Mouse (Mus musculus): ENCODE measurements at regions not wholly inside any gene's neighbourhood (a gene's known extent, or its start where the extent isn't known, plus 50 kb on each side); places are given as distances from the start of the nearest gene placed in this dataset.

DNA sequence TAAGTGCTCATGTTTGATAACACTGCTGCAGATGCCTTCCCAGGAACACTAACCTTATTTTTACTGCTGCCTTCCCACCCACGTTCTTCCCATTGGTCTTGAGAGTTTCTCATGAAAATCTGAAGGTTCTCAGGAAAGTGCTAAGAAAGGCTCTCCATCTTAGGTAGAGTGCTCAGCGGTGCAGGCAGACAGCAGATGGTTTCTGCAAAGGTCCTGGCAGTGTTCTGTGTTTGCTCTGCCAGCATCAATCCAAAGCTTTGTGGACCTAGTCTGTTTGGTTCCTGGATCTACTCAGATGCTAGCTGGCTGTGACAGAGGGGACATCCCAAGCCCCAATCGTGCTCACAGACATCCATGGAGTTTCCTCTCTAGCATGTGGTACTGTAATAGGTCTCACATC is 111.3 kb upstream of the Slc24a3 start:
- Histone ChIP-seq H3K9ac (ENCODE audit: low read length) (no peak overlapping the region), H3K4me3 (ENCODE audit: low read depth, low read length) (no peak overlapping the region), H3K27ac (ENCODE audit: low read depth, low read length) (no peak overlapping the region), H3K36me3 (ENCODE audit: control insufficient read depth, insufficient read depth, low read length) (no peaks in the 10 kb centered on the region), H3K27me3 (replicated peaks; ENCODE audit: control insufficient read depth, insufficient read depth, low read length) (no peaks in the 10 kb centered on the region), H3K4me2 (ENCODE audit: low read length) (no peak overlapping the region), H3K9me3 (replicated peaks; ENCODE audit: control insufficient read depth, low read length) (no peaks in the 10 kb centered on the region), H3K4me1 (ENCODE audit: control insufficient read depth, insufficient read depth, low read length) (no peaks in the 10 kb centered on the region)
- DNase-seq (ENCODE audit: low spot score) (no peak), ATAC-seq (no peak)
- WGBS, result 83% methylated on average over 3 of the region's 3 CpGs

DNA sequence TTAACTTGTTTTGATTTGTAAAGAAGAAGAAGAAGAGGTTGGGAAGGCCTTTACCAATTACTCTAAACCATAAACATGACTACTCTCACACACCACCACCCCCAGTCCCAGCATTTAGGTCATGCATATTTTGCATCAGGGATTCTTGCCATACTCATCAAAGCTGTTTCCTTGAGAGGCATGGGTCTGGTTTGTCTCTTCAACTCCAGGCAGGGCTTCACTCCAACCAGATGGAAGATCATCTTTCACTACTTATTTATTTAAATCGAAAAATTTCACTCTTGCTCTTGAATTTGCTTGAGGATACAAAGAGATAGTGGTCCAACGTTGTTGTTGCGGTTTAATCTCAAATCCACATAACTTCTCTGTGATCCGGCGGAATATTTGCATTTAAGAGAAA is 110.8 kb upstream of the Slc24a3 start:
- Histone ChIP-seq H3K4me2 (ENCODE audit: low read length) (no peak overlapping the region), H3K4me3 (ENCODE audit: low read depth, low read length) (no peak overlapping the region), H3K9ac (ENCODE audit: low read length) (no peak overlapping the region), H3K27ac (ENCODE audit: low read depth, low read length) (no peak overlapping the region), H3K9me3 (replicated peaks; ENCODE audit: control insufficient read depth, low read length) (no peaks in the 10 kb centered on the region), H3K36me3 (ENCODE audit: control insufficient read depth, insufficient read depth, low read length) (no peaks in the 10 kb centered on the region), H3K4me1 (ENCODE audit: control insufficient read depth, insufficient read depth, low read length) (no peaks in the 10 kb centered on the region), H3K27me3 (replicated peaks; ENCODE audit: control insufficient read depth, insufficient read depth, low read length) (no peaks in the 10 kb centered on the region)
- WGBS, result 88% methylated on average over 5 of the region's 5 CpGs
- DNase-seq (ENCODE audit: low spot score), result no peak
- ATAC-seq, result no peak

DNA sequence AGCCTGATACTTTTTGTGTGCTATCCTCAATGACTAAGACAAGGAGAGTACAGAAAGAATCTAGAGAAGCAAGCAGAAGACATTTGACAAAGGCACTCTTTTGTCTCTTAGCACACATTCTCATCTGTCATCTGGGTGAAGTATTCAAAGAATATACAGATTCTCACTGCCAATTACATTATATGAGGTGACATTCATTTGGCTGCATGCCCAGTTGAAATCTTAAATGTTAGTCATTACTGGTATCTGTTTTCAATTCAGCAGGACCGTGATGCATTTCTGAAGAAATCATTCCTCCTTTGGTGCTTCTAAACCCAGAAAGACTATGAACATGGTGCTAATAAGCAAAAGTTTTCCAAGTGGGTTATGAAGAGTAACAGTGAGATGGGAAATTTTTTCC is 97.6 kb upstream of the Slc24a3 start:
- ATAC-seq, result no peak

DNA sequence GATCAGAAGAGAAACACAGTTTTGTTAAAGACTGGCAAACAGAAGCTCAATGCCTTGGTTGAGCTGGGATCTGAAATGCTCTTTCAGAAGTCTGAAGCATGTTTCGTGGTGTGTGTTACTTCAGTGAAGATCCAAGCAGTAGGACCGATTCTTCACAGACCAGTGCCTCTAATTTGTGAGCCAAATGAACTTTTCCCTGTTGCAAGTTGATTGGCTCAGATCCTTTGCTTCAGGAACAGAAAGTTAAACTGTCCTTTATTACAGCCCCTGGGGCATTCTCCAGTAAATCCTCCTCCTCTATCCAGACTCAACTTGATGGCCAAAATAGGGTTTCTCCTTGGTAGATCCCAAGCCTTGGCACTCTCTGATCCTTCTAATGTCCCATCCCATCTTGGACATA is 85.6 kb upstream of the Slc24a3 start:
- Histone ChIP-seq H3K9ac (ENCODE audit: low read length) (no peak overlapping the region), H3K4me1 (ENCODE audit: control insufficient read depth, insufficient read depth, low read length) (no peaks in the 10 kb centered on the region), H3K4me2 (ENCODE audit: low read length) (no peak overlapping the region), H3K9me3 (replicated peaks; ENCODE audit: control insufficient read depth, low read length) (no peaks in the 10 kb centered on the region), H3K4me3 (ENCODE audit: low read depth, low read length) (no peak overlapping the region), H3K27me3 (replicated peaks; ENCODE audit: control insufficient read depth, insufficient read depth, low read length) (no peaks in the 10 kb centered on the region), H3K27ac (ENCODE audit: low read depth, low read length) (no peak overlapping the region), H3K36me3 (ENCODE audit: control insufficient read depth, insufficient read depth, low read length) (no peaks in the 10 kb centered on the region)
- DNase-seq (ENCODE audit: low spot score) (no peak), ATAC-seq (no peak)
- 86% methylated on average over 2 of the region's 2 CpGs for WGBS

More for the DNA sequence above, 97.6 kb upstream of the Slc24a3 start:
- H3K4me3 ChIP-seq (ENCODE audit: low read depth, low read length), result no peak overlapping the region
- no peak overlapping the region for H3K9ac ChIP-seq (ENCODE audit: low read length)
- H3K27ac ChIP-seq (ENCODE audit: low read depth, low read length), result no peak overlapping the region
- no peaks in the 10 kb centered on the region for H3K27me3 ChIP-seq (replicated peaks; ENCODE audit: control insufficient read depth, insufficient read depth, low read length)
- H3K9me3 ChIP-seq (replicated peaks; ENCODE audit: control insufficient read depth, low read length), result no peaks in the 10 kb centered on the region
- H3K4me1 ChIP-seq (ENCODE audit: control insufficient read depth, insufficient read depth, low read length), result no peaks in the 10 kb centered on the region
- 71% methylated on average over 1 of the region's 1 CpGs for WGBS
- H3K4me2 ChIP-seq (ENCODE audit: low read length), result no peak overlapping the region
- no peaks in the 10 kb centered on the region for H3K36me3 ChIP-seq (ENCODE audit: control insufficient read depth, insufficient read depth, low read length)
- DNase-seq (ENCODE audit: low spot score), result peak; percentile 13

DNA sequence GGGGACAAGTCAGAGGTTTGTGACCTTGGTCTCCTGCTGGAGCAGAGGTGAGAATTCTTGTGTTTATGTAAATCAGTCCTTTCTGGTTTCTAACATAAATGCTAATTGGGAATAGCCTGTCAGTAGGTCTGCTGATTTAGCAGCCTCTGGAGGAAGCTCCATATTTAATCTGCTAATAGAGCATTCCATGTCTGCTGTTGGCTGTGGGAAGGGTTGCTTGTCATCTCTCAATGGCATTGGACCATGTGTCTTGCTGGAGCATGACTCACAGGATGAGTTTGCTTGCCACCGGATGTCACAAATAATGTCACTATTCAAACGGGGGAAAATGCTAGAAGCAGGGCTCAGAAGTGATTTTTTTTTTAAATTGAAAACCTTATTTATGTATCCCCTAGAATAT is 82.9 kb upstream of the Slc24a3 start:
- Histone ChIP-seq H3K36me3 (ENCODE audit: control insufficient read depth, insufficient read depth, low read length) (no peaks in the 10 kb centered on the region), H3K4me2 (ENCODE audit: low read length) (no peak overlapping the region), H3K9ac (ENCODE audit: low read length) (no peak overlapping the region), H3K27me3 (replicated peaks; ENCODE audit: control insufficient read depth, insufficient read depth, low read length) (no peaks in the 10 kb centered on the region), H3K9me3 (replicated peaks; ENCODE audit: control insufficient read depth, low read length) (no peaks in the 10 kb centered on the region), H3K27ac (ENCODE audit: low read depth, low read length) (no peak overlapping the region), H3K4me1 (ENCODE audit: control insufficient read depth, insufficient read depth, low read length) (no peaks in the 10 kb centered on the region), H3K4me3 (ENCODE audit: low read depth, low read length) (no peak overlapping the region)
- DNase-seq (ENCODE audit: low spot score) (peak; percentile 1), ATAC-seq (no peak)
- WGBS, result 63% methylated on average over 2 of the region's 2 CpGs

DNA sequence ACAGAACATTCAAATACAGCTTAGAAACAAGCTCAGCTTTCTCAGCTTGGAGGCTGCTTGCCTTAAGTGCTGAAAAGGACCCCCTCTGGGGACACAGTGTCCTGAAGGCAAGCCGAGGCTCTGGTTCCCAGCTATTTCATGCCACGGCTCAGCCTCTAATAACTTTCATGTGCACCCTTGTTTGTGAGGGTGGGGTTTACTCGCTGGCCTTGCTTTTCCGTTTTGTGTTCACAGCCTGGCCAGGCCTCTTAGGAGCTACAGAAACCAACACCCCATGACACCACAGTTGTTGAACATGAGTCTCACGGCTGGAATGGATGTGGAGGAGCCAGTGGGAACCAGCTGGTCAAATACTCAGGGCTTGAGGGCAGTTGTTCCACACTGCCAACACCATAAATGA is 81.4 kb upstream of the Slc24a3 start:
- Histone ChIP-seq H3K27ac (ENCODE audit: low read depth, low read length) (no peak overlapping the region), H3K9me3 (replicated peaks; ENCODE audit: control insufficient read depth, low read length) (no peaks in the 10 kb centered on the region), H3K4me1 (ENCODE audit: control insufficient read depth, insufficient read depth, low read length) (no peaks in the 10 kb centered on the region), H3K27me3 (replicated peaks; ENCODE audit: control insufficient read depth, insufficient read depth, low read length) (no peaks in the 10 kb centered on the region), H3K4me2 (ENCODE audit: low read length) (no peak overlapping the region), H3K9ac (ENCODE audit: low read length) (no peak overlapping the region), H3K4me3 (ENCODE audit: low read depth, low read length) (no peak overlapping the region), H3K36me3 (ENCODE audit: control insufficient read depth, insufficient read depth, low read length) (no peaks in the 10 kb centered on the region)
- DNase-seq (ENCODE audit: low spot score) (no peak), ATAC-seq (no peak)
- 77% methylated on average over 5 of the region's 5 CpGs for WGBS

DNA sequence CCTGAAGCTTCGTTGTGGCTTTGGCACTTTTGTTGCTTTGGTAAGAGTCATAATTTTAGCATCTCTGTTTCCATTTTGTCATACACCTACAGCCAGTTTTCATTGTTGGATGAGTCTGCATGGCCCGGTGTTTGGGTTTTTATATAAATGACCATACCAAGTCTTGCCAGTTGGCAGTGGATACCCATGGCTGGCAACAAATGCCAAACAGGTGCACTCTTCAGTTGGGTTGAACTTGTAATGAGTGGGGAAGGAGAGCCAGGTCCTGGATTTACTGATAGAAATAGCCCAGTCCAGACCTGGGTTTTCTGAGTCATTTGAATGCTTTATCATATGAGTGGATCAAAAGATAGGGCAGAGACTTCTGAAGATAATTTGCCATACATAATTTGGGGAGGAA is 64.3 kb upstream of the Slc24a3 start:
- no peak for ATAC-seq
- no peaks in the 10 kb centered on the region for H3K36me3 ChIP-seq (ENCODE audit: control insufficient read depth, insufficient read depth, low read length)
- no peaks in the 10 kb centered on the region for H3K9me3 ChIP-seq (replicated peaks; ENCODE audit: control insufficient read depth, low read length)
- H3K4me1 ChIP-seq (ENCODE audit: control insufficient read depth, insufficient read depth, low read length), result no peaks in the 10 kb centered on the region
- no peak overlapping the region for H3K4me3 ChIP-seq (ENCODE audit: low read depth, low read length)
- no peak overlapping the region for H3K4me2 ChIP-seq (ENCODE audit: low read length)
- H3K27ac ChIP-seq (ENCODE audit: low read depth, low read length), result no peak overlapping the region
- no peaks in the 10 kb centered on the region for H3K27me3 ChIP-seq (replicated peaks; ENCODE audit: control insufficient read depth, insufficient read depth, low read length)
- H3K9ac ChIP-seq (ENCODE audit: low read length), result no peak overlapping the region
- DNase-seq (ENCODE audit: low spot score), result no peak
- WGBS, result 88% methylated on average over 2 of the region's 2 CpGs

DNA sequence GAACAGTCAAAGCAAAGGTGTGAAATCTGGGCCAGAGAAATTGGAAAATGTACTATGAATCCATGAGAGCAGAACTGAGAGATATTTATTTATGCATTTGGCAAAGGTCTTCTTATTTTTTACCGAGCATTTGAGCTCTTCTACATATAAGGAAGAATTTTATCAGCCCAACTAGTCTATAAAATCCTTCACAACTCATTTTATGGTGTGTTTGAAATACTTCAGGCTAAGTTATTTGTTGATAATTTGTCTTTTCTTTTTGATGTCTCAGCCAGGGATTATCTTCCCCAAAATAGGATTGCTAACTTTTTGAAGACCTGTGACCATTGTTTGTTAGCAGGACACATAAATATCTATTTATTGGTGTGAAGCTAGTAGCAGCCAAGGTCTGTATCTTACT is 55.9 kb upstream of the Slc24a3 start:
- Histone ChIP-seq H3K4me3 (ENCODE audit: low read depth, low read length) (no peak overlapping the region), H3K27ac (ENCODE audit: low read depth, low read length) (no peak overlapping the region), H3K9ac (ENCODE audit: low read length) (no peak overlapping the region), H3K27me3 (replicated peaks; ENCODE audit: control insufficient read depth, insufficient read depth, low read length) (no peaks in the 10 kb centered on the region), H3K9me3 (replicated peaks; ENCODE audit: control insufficient read depth, low read length) (no peaks in the 10 kb centered on the region), H3K4me1 (ENCODE audit: control insufficient read depth, insufficient read depth, low read length) (no peaks in the 10 kb centered on the region), H3K36me3 (ENCODE audit: control insufficient read depth, insufficient read depth, low read length) (no peaks in the 10 kb centered on the region), H3K4me2 (ENCODE audit: low read length) (no peak overlapping the region)
- no peak for DNase-seq (ENCODE audit: low spot score)
- ATAC-seq, result no peak
- WGBS, result 68% methylated on average over 1 of the region's 1 CpGs

DNA sequence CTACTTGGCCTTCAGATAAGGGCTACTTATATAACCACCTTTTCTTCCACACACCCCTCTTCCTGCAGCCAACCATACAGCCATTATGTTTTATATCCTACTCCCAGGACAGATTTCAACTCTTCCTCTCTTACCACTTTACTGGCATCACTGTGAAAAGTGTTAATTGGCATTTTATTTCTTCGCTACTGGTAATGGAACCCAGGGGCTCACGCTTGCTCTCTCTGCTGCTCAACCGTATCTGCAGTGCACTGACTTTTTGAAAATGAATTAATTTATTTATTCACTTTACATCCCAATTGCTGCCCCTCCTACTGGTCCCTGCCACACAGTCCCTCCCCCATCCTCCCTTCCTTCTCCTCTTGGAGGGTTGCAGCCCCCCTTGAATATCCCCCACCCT is 52.5 kb upstream of the Slc24a3 start:
- 87% methylated on average over 3 of the region's 3 CpGs for WGBS
- H3K9me3 ChIP-seq (replicated peaks; ENCODE audit: control insufficient read depth, low read length), result no peaks in the 10 kb centered on the region
- ATAC-seq, result no peak
- no peak overlapping the region for H3K4me2 ChIP-seq (ENCODE audit: low read length)
- no peaks in the 10 kb centered on the region for H3K36me3 ChIP-seq (ENCODE audit: control insufficient read depth, insufficient read depth, low read length)
- H3K4me1 ChIP-seq (ENCODE audit: control insufficient read depth, insufficient read depth, low read length), result no peaks in the 10 kb centered on the region
- H3K4me3 ChIP-seq (ENCODE audit: low read depth, low read length), result no peak overlapping the region
- no peak overlapping the region for H3K27ac ChIP-seq (ENCODE audit: low read depth, low read length)
- H3K9ac ChIP-seq (ENCODE audit: low read length), result no peak overlapping the region
- no peak for DNase-seq (ENCODE audit: low spot score)
- H3K27me3 ChIP-seq (replicated peaks; ENCODE audit: control insufficient read depth, insufficient read depth, low read length), result no peaks in the 10 kb centered on the region
